Mouse (Mus musculus) midbrain, embryonic 15.5 days (tissue): ENCODE data around the gene Klhdc3. TPM values are rescaled to one million over a fixed set of nuclear protein-coding genes. Genes with fewer than 3 reads are reported as not detected.

ENCODE experiments used
- ATAC-seq: fragments of 200-750 bp; cut with Nextera tagmentation; replicated peaks from 2 replicates; pipeline ENCODE4 v1.8.0; 2017; ENCODE audit warnings: moderate TSS enrichment
- H3K27ac ChIP-seq: fragments of 300-500 bp; sonication (generic); 2 replicates; pipeline ENCODE4 v1.5.1; 2015; ENCODE audit warnings: mild to moderate bottlenecking, inconsistent platforms
- H3K27me3 ChIP-seq: fragments of 300-500 bp; sonication (generic); replicated peaks from 2 replicates; pipeline ENCODE4 v1.6.1; 2015; ENCODE audit warnings: inconsistent platforms
- H3K36me3 ChIP-seq: fragments of 300-500 bp; sonication (generic); replicated peaks from 2 replicates; pipeline ENCODE4 v1.6.1; 2015; ENCODE audit warnings: inconsistent platforms
- H3K4me1 ChIP-seq: fragments of 300-500 bp; sonication (generic); 2 replicates; pipeline ENCODE4 v1.6.1; 2015; ENCODE audit warnings: inconsistent platforms
- H3K4me2 ChIP-seq: fragments of 300-500 bp; sonication (generic); 2 replicates; pipeline ENCODE4 v1.6.1; 2015; ENCODE audit warnings: inconsistent platforms, mild to moderate bottlenecking, moderate library complexity
- H3K4me3 ChIP-seq: fragments of 300-500 bp; sonication (generic); 2 replicates; pipeline ENCODE4 v1.5.1; 2015; ENCODE audit warnings: mild to moderate bottlenecking, inconsistent platforms
- H3K9ac ChIP-seq: fragments of 300-500 bp; sonication (generic); 2 replicates; pipeline ENCODE4 v1.6.1; 2015; ENCODE audit warnings: mild to moderate bottlenecking, inconsistent platforms
- H3K9me3 ChIP-seq: fragments of 300-500 bp; sonication (generic); 2 replicates; pipeline ENCODE4 v1.6.1; 2016; ENCODE audit warnings: inconsistent platforms
- WGBS: fragments of 180-500 bp; shearing (Covaris S2); methylation state at CpG from one replicate; pipeline ENCODE4 v1.1.7; 2015; ENCODE audit warnings: mixed read lengths; 5-methylcytosine and 5-hydroxymethylcytosine counted together
- polyA plus RNA-seq: library from polyadenylated mRNA; unstranded; fragments of >200 nt; fragmentation: Nextera tagmentation; extraction: Ambion mirVana; gene quantifications from 2 replicates; pipeline ENCODE4 v1.2.1, GENCODE M21; 2015

The Klhdc3 gene
- polyA plus RNA-seq, 1 experiment from 2014 or later = 180 TPM

- peaks cover 41% of the 10 kb centered on the region for H3K4me1 ChIP-seq
Measured at GRCm38 (mm10) chr17:46628791-46629684, 51.7 kb downstream of the Klhdc3 start, which contains the start of gene Ptk7. Gene Ptk7, minus strand, starts transcription at chr17:46629504.

GRCm38 (mm10) chr17:46628471-46628790 is 52.3 kb downstream of the Klhdc3 start:
- Histone ChIP-seq H3K4me3 (peak overlapping the region; percentile 70), H3K27ac (peak overlapping the region; percentile 87), H3K4me1 (peaks cover 47% of the 10 kb centered on the region), H3K9me3 (no peaks in the 10 kb centered on the region), H3K36me3 (peaks cover 17% of the 10 kb centered on the region), H3K27me3 (no peaks in the 10 kb centered on the region), H3K4me2 (peak overlapping the region; percentile 72), H3K9ac (peak overlapping the region; percentile 90)
- peak; percentile 22 for ATAC-seq
- WGBS = under 1% methylated on average over 13 of the region's 13 CpGs

More at GRCm38 (mm10) chr17:46628791-46629684, 51.7 kb downstream of the Klhdc3 start, which contains the start of gene Ptk7:
- Histone ChIP-seq H3K36me3 (peaks cover 17% of the 10 kb centered on the region), H3K4me2 (peak within 1 kb of the TSS; percentile 72), H3K4me3 (peak within 1 kb of the TSS; percentile 70), H3K27ac (peak within 1 kb of the TSS; percentile 87), H3K9ac (peak within 1 kb of the TSS; percentile 90), H3K27me3 (no peaks in the 10 kb centered on the region), H3K9me3 (no peaks in the 10 kb centered on the region)
- under 1% methylated on average over 67 of the region's 90 CpGs for WGBS
- ATAC-seq = peak; percentile 82

GRCm38 (mm10) chr17:46627409-46627808 is 53.3 kb downstream of the Klhdc3 start:
- 70% methylated on average over 6 of the region's 6 CpGs for WGBS
- Histone ChIP-seq H3K27me3 (no peaks in the 10 kb centered on the region), H3K36me3 (peaks cover 13% of the 10 kb centered on the region), H3K4me2 (peak overlapping the region; percentile 72), H3K9me3 (no peaks in the 10 kb centered on the region), H3K4me1 (peaks cover 48% of the 10 kb centered on the region), H3K27ac (no peak overlapping the region), H3K9ac (peak overlapping the region; percentile 90; the same call in 1 of the 2 replicates), H3K4me3 (peak overlapping the region; percentile 70)
- ATAC-seq = no peak

GRCm38 (mm10) chr17:46624598-46624997 is 56.1 kb downstream of the Klhdc3 start:
- Histone ChIP-seq H3K4me2 (no peak overlapping the region), H3K9me3 (no peaks in the 10 kb centered on the region), H3K27ac (0 out of 2 replicates have a peak overlapping the region, but pooled peaks have one; percentile 27), H3K9ac (peak overlapping the region; percentile 20; the same call in 1 of the 2 replicates), H3K27me3 (no peaks in the 10 kb centered on the region), H3K36me3 (no peaks in the 10 kb centered on the region), H3K4me1 (peaks cover 59% of the 10 kb centered on the region), H3K4me3 (no peak overlapping the region)
- no peak for ATAC-seq
- WGBS = 69% methylated on average over 12 of the region's 12 CpGs

Other genes starting within 250 kb of the Klhdc3 start
- gene Slc22a7, start 242.5 kb downstream of the Klhdc3 start, polyA plus RNA-seq = not detected in 2 replicates
- gene Ttbk1, start 193.2 kb downstream of the Klhdc3 start, polyA plus RNA-seq = 8.7 and 9.0 TPM in 2 replicates
- gene Dnph1, start 184.2 kb downstream of the Klhdc3 start, polyA plus RNA-seq = 14.5 and 17.3 TPM in 2 replicates
- gene Cul9, start 134.5 kb downstream of the Klhdc3 start, polyA plus RNA-seq = 25.0 and 26.7 TPM in 2 replicates
- gene Srf, start 124.7 kb downstream of the Klhdc3 start, polyA plus RNA-seq = 3.7 and 5.7 TPM in 2 replicates
- 33.6 and 34.8 TPM in 2 replicates for gene Ptk7, start 51.4 kb downstream of the Klhdc3 start, polyA plus RNA-seq
- gene Klc4, start 34.9 kb downstream of the Klhdc3 start, polyA plus RNA-seq = 42.5 and 44.5 TPM in 2 replicates
- 60.6 and 74.5 TPM in 2 replicates for gene Mrpl2, start 34.7 kb downstream of the Klhdc3 start, polyA plus RNA-seq
- 44.7 and 46.3 TPM in 2 replicates for gene Cul7, start 30.6 kb downstream of the Klhdc3 start, polyA plus RNA-seq
- gene Rrp36, start 6.6 kb downstream of the Klhdc3 start, polyA plus RNA-seq = 49.9 and 50.8 TPM in 2 replicates
- 277 and 304 TPM in 2 replicates for gene Mea1, start 2.1 kb downstream of the Klhdc3 start, polyA plus RNA-seq
- gene Ppp2r5d, start 24.2 kb upstream of the Klhdc3 start, polyA plus RNA-seq = 103 and 112 TPM in 2 replicates
- gene Pex6, start 30.5 kb upstream of the Klhdc3 start, polyA plus RNA-seq = 28.2 and 31.9 TPM in 2 replicates
- 0.65 and 1.3 TPM in 2 replicates for gene Gnmt, start 48.3 kb upstream of the Klhdc3 start, polyA plus RNA-seq
- 67.1 and 68.2 TPM in 2 replicates for gene Cnpy3, start 71.3 kb upstream of the Klhdc3 start, polyA plus RNA-seq
- gene Ptcra, start 82.8 kb upstream of the Klhdc3 start, polyA plus RNA-seq = 0.18 and 0.39 TPM in 2 replicates
- gene 2310039H08Rik, start 91.7 kb upstream of the Klhdc3 start, polyA plus RNA-seq = 51.3 and 54.9 TPM in 2 replicates
- 80.6 and 83.1 TPM in 2 replicates for gene Rpl7l1, start 101.8 kb upstream of the Klhdc3 start, polyA plus RNA-seq
- gene Bicral, start 177.6 kb upstream of the Klhdc3 start, polyA plus RNA-seq = 10.5 and 12.8 TPM in 2 replicates
- gene Tbcc, start 209.8 kb upstream of the Klhdc3 start, polyA plus RNA-seq = 61.6 and 68.5 TPM in 2 replicates
- not detected in 2 replicates for gene Prph2, start 229.5 kb upstream of the Klhdc3 start, polyA plus RNA-seq